Mouse (Mus musculus) spleen, adult 10 weeks (tissue): Measurements from ENCODE around the gene Gemin5. TPM values are rescaled to one million over a fixed set of nuclear protein-coding genes. Genes with fewer than 3 reads are reported as not detected.

Experiments used
- polyA plus RNA-seq: library from polyadenylated mRNA; stranded (reverse); fragments of 350-450 nt; fragmentation: Illumina TruSeq; extraction: RNeasy Lipid Tissue Mini Kit (QIAGEN cat#74804); gene quantifications from one replicate; pipeline ENCODE4 v1.2.3, GENCODE M21; 2015; ENCODE audit warnings: low replicate concordance; ENCODE audit not compliant: insufficient read depth

Gene Gemin5
- 11.5 TPM for polyA plus RNA-seq

DNA sequence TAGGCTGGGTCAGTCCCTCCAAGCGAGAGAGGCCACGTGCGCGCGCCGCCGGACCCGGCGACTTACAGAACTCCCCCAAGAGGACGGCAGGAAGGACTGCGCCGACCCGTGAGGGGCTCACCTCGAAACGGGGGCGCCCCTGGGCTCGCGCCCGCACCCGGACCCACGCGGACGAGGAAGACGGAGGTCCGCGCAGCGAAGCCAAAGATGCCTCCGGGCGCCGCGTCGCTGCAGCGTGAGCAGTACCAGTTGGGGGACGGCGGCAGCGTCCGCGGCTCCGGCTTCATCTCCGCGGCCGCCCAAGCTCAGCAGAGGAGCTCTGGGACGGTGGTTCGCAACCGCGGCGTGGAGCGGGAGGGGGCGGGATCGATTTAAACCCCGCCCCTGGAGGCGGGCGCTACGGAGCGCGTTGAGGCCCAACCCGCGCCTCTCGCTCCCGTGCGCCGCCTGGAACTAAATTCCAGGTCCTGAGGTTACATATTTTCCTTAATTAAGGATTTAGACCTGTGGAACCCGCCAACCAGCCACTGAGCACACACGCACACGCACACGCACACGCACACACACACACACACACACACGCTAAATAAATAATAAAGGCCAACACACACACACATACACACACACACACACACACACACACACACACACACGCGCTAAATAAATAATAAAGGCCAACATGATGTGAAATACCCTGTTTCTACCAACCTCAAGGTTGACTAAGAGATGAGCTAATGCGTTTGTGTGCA lies at the start of gene Gemin5:
Gene Gemin5, minus strand, starts transcription at position 373 of the 749 bp plus-strand sequence.

DNA sequence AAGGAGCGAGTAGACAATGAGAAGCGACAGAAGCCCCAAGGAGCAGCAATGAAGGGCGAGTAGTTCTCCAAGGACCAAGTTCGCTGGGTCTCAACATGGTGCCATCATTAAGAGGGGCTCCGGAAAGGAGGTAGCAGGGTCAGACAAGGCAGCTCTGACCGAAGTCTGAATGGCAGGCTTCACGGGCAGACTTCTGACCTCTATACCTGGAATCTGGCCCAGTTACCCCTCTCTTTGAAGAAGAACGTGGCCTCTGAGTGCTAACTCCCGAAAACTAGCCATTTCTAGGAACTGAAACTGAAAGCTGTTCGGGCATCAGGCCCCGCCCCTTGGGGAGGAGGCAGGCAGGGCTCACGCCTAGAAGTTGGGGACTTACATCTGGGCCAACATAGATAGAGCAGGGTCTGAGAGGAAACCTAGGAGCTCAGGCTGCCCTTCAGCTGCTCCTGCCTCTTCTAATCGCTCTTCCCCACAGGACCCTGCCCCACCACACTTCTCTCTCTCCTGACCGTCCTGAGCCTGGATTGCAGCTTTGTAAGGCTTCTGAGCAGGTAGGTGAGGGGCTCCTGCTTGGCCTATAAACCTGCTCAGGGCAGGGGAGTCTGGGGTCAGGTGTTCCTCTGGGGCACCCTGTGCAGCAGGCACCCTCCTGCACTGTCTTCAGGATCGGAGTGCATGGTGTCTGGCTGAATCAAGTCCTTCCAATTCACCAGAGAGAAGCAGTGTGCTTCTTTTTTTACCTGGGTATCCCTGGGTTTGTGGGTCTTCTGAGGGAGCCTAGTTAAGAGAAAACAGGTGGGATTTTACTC lies 31.1 kb upstream of the Gemin5 start, which contains the start of the genes Igtp and Irgm2:
Gene Igtp, plus strand, starts transcription at position 328 of the 809 bp plus-strand sequence.
Gene Irgm2, plus strand, starts transcription at position 390 of the 809 bp plus-strand sequence.

DNA sequence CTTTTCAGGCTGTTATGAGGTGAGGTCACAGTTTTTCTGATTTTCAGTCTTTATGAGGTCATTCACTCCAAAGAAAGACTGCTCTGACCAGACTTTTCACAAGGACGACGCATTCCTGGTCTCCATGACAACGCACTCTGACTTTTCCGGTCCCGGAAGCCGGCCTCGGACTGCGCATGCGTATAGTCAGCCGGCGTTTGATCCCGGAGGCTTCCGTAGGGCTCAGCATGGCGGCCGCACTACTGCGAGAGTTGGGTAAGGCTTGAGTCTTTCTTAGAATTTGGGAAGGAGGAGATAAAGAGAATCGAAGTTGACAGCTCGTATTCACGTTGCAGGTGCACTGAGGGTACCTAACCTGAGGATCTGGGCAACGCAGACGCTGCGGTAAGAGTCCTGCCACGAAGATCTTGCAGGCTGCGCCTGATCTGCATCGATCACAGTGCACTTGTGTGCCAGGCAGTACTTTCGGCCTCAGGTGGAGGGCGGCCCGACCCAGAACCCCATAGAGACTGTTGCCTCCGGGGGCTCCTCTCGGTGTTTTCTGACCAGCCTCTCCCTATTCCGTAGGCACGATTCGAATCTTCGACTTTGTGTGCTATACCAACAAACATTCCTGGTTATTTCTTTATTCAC lies 3.2 kb upstream of the Gemin5 start, which contains the start of gene Mrpl22:
Gene Mrpl22, plus strand, starts transcription at position 203 of the 633 bp plus-strand sequence.

DNA sequence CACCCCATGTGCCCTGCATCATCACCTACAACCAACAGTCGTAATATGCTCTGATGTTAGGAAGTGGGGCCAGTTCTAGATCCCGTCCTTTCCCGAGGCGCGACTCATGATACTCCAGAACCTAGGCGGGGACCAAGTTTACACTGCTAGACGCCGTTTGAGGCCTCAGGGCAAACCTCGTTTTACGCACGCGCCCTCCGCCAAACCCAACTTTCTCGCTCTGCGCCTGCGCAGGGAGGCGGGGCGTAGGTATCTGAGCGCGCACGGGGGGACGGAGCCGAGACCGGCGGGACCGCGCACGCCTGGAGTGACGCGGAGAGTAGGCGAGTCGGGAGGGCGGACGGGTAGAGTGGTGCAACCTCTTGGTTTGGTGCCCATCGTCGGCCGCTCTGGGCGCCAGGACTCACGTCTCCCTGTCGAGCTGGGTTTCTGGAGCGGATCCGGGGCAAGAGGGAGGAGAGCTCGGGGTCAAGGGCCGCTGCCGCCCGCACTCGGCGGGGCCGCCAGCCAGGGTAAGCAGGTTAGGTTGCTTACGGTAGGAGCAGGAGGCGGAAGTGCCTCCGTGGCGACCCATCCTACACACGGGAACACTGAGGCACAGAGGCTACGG lies 64.5 kb downstream of the Gemin5 start, which contains the start of gene Cnot8:
Gene Cnot8, plus strand, starts transcription at position 457 of the 610 bp plus-strand sequence.

DNA sequence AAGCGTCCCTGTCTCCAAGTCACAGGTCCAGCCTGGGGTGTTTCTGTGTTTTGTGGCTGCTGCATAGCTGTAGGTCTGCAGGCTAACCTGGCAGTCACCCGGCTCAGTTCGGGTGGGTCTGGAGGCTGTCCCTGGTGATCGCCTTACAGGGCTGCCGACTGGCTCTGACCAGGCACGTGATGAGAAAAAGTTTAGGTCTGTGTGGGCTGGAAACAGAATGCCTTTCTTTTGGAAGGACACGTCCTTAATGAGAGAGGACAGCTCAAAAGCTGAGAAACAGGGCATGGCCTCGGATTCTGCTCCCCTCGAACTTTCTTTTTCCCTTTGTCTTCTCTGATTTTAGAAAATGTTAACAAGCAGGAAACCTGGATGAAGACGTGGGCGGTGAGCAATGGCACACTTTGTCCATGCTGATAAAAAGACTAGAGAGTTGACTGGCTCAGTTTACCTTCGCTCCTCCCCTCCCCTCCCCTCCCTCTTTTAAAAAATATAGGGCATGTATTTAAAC lies 75.3 kb downstream of the Gemin5 start, which contains the start of gene Gm12248:
Gene Gm12248, minus strand, starts transcription at position 114 of the 508 bp plus-strand sequence.

Other genes with a start within 250 kb of the Gemin5 start
- 47.9 TPM for gene Larp1, start 159.5 kb downstream of the Gemin5 start, polyA plus RNA-seq
- gene Gm12248, start 75.4 kb downstream of the Gemin5 start, polyA plus RNA-seq, result not detected
- gene Cnot8, start 64.4 kb downstream of the Gemin5 start, polyA plus RNA-seq, result 73.3 TPM
- gene Mrpl22, start 3.1 kb upstream of the Gemin5 start, polyA plus RNA-seq, result 50.3 TPM
- gene Igtp, start 31.0 kb upstream of the Gemin5 start, polyA plus RNA-seq, result 71.6 TPM
- 71.8 TPM for gene Irgm2, start 31.1 kb upstream of the Gemin5 start, polyA plus RNA-seq
- not detected for gene 4930438A08Rik, start 106.3 kb upstream of the Gemin5 start, polyA plus RNA-seq
- gene Zfp692, start 138.5 kb upstream of the Gemin5 start, polyA plus RNA-seq, result 16.0 TPM
- gene Zfp672, start 161.8 kb upstream of the Gemin5 start, polyA plus RNA-seq, result 37.6 TPM
- 7.7 TPM for gene Sh3bp5l, start 162.2 kb upstream of the Gemin5 start, polyA plus RNA-seq
- not detected for gene Lypd8, start 210.5 kb upstream of the Gemin5 start, polyA plus RNA-seq